Mouse (Mus musculus) ES-Bruce4 (cell line): ENCODE results near the gene Lonrf2. TPM values are rescaled to one million over a fixed set of nuclear protein-coding genes. Genes with fewer than 3 reads are reported as not detected.

Experiments
- H3K27ac ChIP-seq: 2 replicates; pipeline ENCODE4 v1.5.1; 2012; ENCODE audit warnings: low read length, inconsistent platforms; ENCODE audit not compliant: insufficient read depth
- H3K27me3 ChIP-seq: 2 replicates; pipeline ENCODE4 v1.6.1; 2012; ENCODE audit warnings: mild to moderate bottlenecking, low read length, inconsistent platforms; ENCODE audit not compliant: control insufficient read depth, poor library complexity, insufficient read depth, severe bottlenecking
- H3K36me3 ChIP-seq: 2 replicates; pipeline ENCODE4 v1.6.1; 2012; ENCODE audit warnings: inconsistent platforms, mild to moderate bottlenecking, low read length, moderate library complexity; ENCODE audit not compliant: control insufficient read depth, poor library complexity, insufficient read depth, severe bottlenecking
- H3K4me1 ChIP-seq: one replicate; pipeline ENCODE4 v1.8.1; 2011; ENCODE audit warnings: low read length; ENCODE audit not compliant: control insufficient read depth, insufficient read depth
- H3K4me3 ChIP-seq: 2 replicates; pipeline ENCODE4 v1.5.1; 2011; ENCODE audit warnings: low read depth, mild to moderate bottlenecking, low read length
- H3K9ac ChIP-seq: 2 replicates; pipeline ENCODE4 v1.6.1; 2012; ENCODE audit warnings: low read depth, mild to moderate bottlenecking, inconsistent platforms; ENCODE audit not compliant: poor library complexity, severe bottlenecking
- H3K9me3 ChIP-seq: replicated peaks from 2 replicates; pipeline ENCODE4 v1.6.1; 2012; ENCODE audit warnings: mild to moderate bottlenecking, low read length, inconsistent platforms; ENCODE audit not compliant: control insufficient read depth, poor library complexity, insufficient read depth, severe bottlenecking
- CTCF ChIP-seq: IDR thresholded peaks from one replicate; pipeline ENCODE4 v1.8.1; 2011; ENCODE audit warnings: low read depth, low read length
- EP300 ChIP-seq: IDR thresholded peaks from 2 replicates; pipeline ENCODE4 v1.6.1; 2011; ENCODE audit warnings: low read depth, low read length; ENCODE audit not compliant: insufficient read depth
- POLR2A ChIP-seq: IDR thresholded peaks from one replicate; pipeline ENCODE4 v1.8.1; 2011; ENCODE audit warnings: low read length; ENCODE audit not compliant: insufficient read depth
- polyA plus RNA-seq: library from polyadenylated mRNA; stranded (reverse); fragments of >200 nt; gene quantifications from 2 replicates; pipeline ENCODE4 v1.2.4, GENCODE M21; 2011; ENCODE audit warnings: low read depth; ENCODE audit not compliant: missing spikeins, insufficient read depth, insufficient read length

Lonrf2 gene
- polyA plus RNA-seq, 1 experiment = 0.12 TPM

- Histone ChIP-seq H3K36me3 (no peaks in the 10 kb centered on the region), H3K4me1 (no peaks in the 10 kb centered on the region), H3K9me3 (no peaks in the 10 kb centered on the region), H3K9ac (no peak overlapping the region), H3K4me3 (no peak overlapping the region), H3K27ac (no peak overlapping the region), H3K27me3 (no peaks in the 10 kb centered on the region)
- no peak for TF ChIP-seq EP300
- no peak for TF ChIP-seq POLR2A
- no peak for TF ChIP-seq CTCF
Observed at GRCm38 (mm10) chr1:38847975-38848374, 11.5 kb upstream of the Lonrf2 start.

GRCm38 (mm10) chr1:38843275-38843674 lies 6.8 kb upstream of the Lonrf2 start:
- TF ChIP-seq POLR2A (no peak), CTCF (no peak), EP300 (no peak)
- no peak overlapping the region for H3K4me3 ChIP-seq

GRCm38 (mm10) chr1:38842861-38843260 lies 6.3 kb upstream of the Lonrf2 start:
- no peaks in the 10 kb centered on the region for H3K4me1 ChIP-seq
- H3K27ac ChIP-seq = no peak overlapping the region
- TF ChIP-seq POLR2A (no peak), CTCF (no peak), EP300 (no peak)

More at GRCm38 (mm10) chr1:38843275-38843674, 6.8 kb upstream of the Lonrf2 start:
- H3K4me1 ChIP-seq = no peaks in the 10 kb centered on the region
- H3K9me3 ChIP-seq = no peaks in the 10 kb centered on the region
- no peaks in the 10 kb centered on the region for H3K36me3 ChIP-seq
- no peaks in the 10 kb centered on the region for H3K27me3 ChIP-seq
- H3K9ac ChIP-seq = no peak overlapping the region
- no peak overlapping the region for H3K27ac ChIP-seq

GRCm38 (mm10) chr1:38839944-38840343 lies 3.4 kb upstream of the Lonrf2 start:
- no peak overlapping the region for H3K9ac ChIP-seq
- no peak overlapping the region for H3K4me3 ChIP-seq
- no peaks in the 10 kb centered on the region for H3K4me1 ChIP-seq
- TF ChIP-seq CTCF = no peak
- no peak for TF ChIP-seq EP300
- no peak for TF ChIP-seq POLR2A
- H3K9me3 ChIP-seq = no peaks in the 10 kb centered on the region
- no peaks in the 10 kb centered on the region for H3K36me3 ChIP-seq
- no peaks in the 10 kb centered on the region; the same call in 1 of the 2 replicates for H3K27me3 ChIP-seq
- no peak overlapping the region for H3K27ac ChIP-seq

More at GRCm38 (mm10) chr1:38842861-38843260, 6.3 kb upstream of the Lonrf2 start:
- Histone ChIP-seq H3K27me3 (no peaks in the 10 kb centered on the region), H3K4me3 (no peak overlapping the region), H3K9ac (no peak overlapping the region), H3K9me3 (no peaks in the 10 kb centered on the region), H3K36me3 (no peaks in the 10 kb centered on the region)

GRCm38 (mm10) chr1:38835568-38836476 lies 689 bp downstream of the Lonrf2 start:
- Histone ChIP-seq H3K36me3 (no peaks in the 10 kb centered on the region), H3K27ac (no peak overlapping the region), H3K4me3 (peak overlapping the region; percentile 56), H3K9me3 (no peaks in the 10 kb centered on the region), H3K9ac (peak overlapping the region; percentile 67), H3K4me1 (no peaks in the 10 kb centered on the region), H3K27me3 (no peaks in the 10 kb centered on the region; the same call in 1 of the 2 replicates)
- TF ChIP-seq EP300 (no peak), CTCF (no peak), POLR2A (no peak)

- no peak overlapping the region for H3K4me3 ChIP-seq
Observed at GRCm38 (mm10) chr1:38834899-38835298, 1.6 kb downstream of the Lonrf2 start.

More at GRCm38 (mm10) chr1:38834899-38835298, 1.6 kb downstream of the Lonrf2 start:
- TF ChIP-seq EP300 = no peak
- no peak for TF ChIP-seq POLR2A
- TF ChIP-seq CTCF = no peak
- H3K9me3 ChIP-seq = no peaks in the 10 kb centered on the region
- no peak overlapping the region for H3K9ac ChIP-seq
- no peaks in the 10 kb centered on the region; the same call in 1 of the 2 replicates for H3K27me3 ChIP-seq
- no peaks in the 10 kb centered on the region for H3K36me3 ChIP-seq
- H3K27ac ChIP-seq = no peak overlapping the region
- H3K4me1 ChIP-seq = no peaks in the 10 kb centered on the region
